Mouse (Mus musculus) 3134 (cell line): ENCODE results near the gene Vav3.

Experiments used
- DNase-seq: peaks from one replicate; pipeline ENCODE4 v3.0.0-alpha.2; 2011; ENCODE audit warnings: low spot score; ENCODE audit not compliant: insufficient read length; ENCODE audit errors: extremely low read depth

Gene Vav3

GRCm38 (mm10) chr3:109491568-109491967 lies 151.1 kb downstream of the Vav3 start:
- DNase-seq: peak; percentile 19

- DNase-seq: no peak
Observed at GRCm38 (mm10) chr3:109496461-109496860, 156.0 kb downstream of the Vav3 start.

GRCm38 (mm10) chr3:109497074-109497473 lies 156.6 kb downstream of the Vav3 start:
- DNase-seq: no peak

- DNase-seq: no peak
Observed at GRCm38 (mm10) chr3:109499861-109500456, 159.5 kb downstream of the Vav3 start.

GRCm38 (mm10) chr3:109509784-109510183 lies 169.3 kb downstream of the Vav3 start:
- DNase-seq: no peak

GRCm38 (mm10) chr3:109511849-109512248 lies 171.4 kb downstream of the Vav3 start:
- no peak for DNase-seq

- peak; percentile 61 for DNase-seq
Observed at GRCm38 (mm10) chr3:109515479-109515878, 175.0 kb downstream of the Vav3 start.

- DNase-seq: no peak
Observed at GRCm38 (mm10) chr3:109516372-109516771, 175.9 kb downstream of the Vav3 start.

- DNase-seq: no peak
Observed at GRCm38 (mm10) chr3:109522115-109522514, 181.7 kb downstream of the Vav3 start.

GRCm38 (mm10) chr3:109525825-109526224 lies 185.4 kb downstream of the Vav3 start:
- DNase-seq: no peak

GRCm38 (mm10) chr3:109526246-109526645 lies 185.8 kb downstream of the Vav3 start:
- DNase-seq: peak; percentile 27

- no peak for DNase-seq
Observed at GRCm38 (mm10) chr3:109526651-109527050, 186.2 kb downstream of the Vav3 start.

GRCm38 (mm10) chr3:109528688-109529087 lies 188.2 kb downstream of the Vav3 start:
- no peak for DNase-seq

GRCm38 (mm10) chr3:109537686-109538085 lies 197.2 kb downstream of the Vav3 start:
- DNase-seq: no peak

GRCm38 (mm10) chr3:109540009-109540408 lies 199.6 kb downstream of the Vav3 start:
- DNase-seq: no peak

- no peak for DNase-seq
Observed at GRCm38 (mm10) chr3:109544476-109545221, 204.2 kb downstream of the Vav3 start.

GRCm38 (mm10) chr3:109557329-109557728 lies 216.9 kb downstream of the Vav3 start:
- DNase-seq: no peak

- DNase-seq: no peak
Observed at GRCm38 (mm10) chr3:109561295-109561694, 220.8 kb downstream of the Vav3 start.

- no peak for DNase-seq
Observed at GRCm38 (mm10) chr3:109561776-109562175, 221.3 kb downstream of the Vav3 start.

GRCm38 (mm10) chr3:109562268-109562667 lies 221.8 kb downstream of the Vav3 start:
- no peak for DNase-seq

- no peak for DNase-seq
Observed at GRCm38 (mm10) chr3:109564443-109564842, 224.0 kb downstream of the Vav3 start.

GRCm38 (mm10) chr3:109568542-109569265 lies 228.3 kb downstream of the Vav3 start:
- DNase-seq: no peak
